Mouse (Mus musculus) liver, embryonic 16.5 days (tissue): ENCODE measurements around the gene Tenm4. TPM values are rescaled to one million over a fixed set of nuclear protein-coding genes. Genes with fewer than 3 reads are reported as not detected.

Source experiments
- ATAC-seq: fragments of 200-750 bp; cut with Nextera tagmentation; 2 replicates; pipeline ENCODE4 v1.8.0; 2017; ENCODE audit warnings: low read depth, mild to moderate bottlenecking, moderate number of reproducible peaks, moderate library complexity
- H3K27ac ChIP-seq: fragments of 300-500 bp; sonication (generic); 2 replicates; pipeline ENCODE4 v1.5.1; 2014; ENCODE audit warnings: mild to moderate bottlenecking, low read length
- H3K27me3 ChIP-seq: fragments of 300-500 bp; sonication (generic); 2 replicates; pipeline ENCODE4 v1.6.1; 2014; ENCODE audit warnings: low read depth, low read length, mixed read lengths; ENCODE audit not compliant: control insufficient read depth, insufficient read depth
- H3K36me3 ChIP-seq: fragments of 300-500 bp; sonication (generic); 2 replicates; pipeline ENCODE4 v1.6.1; 2014; ENCODE audit warnings: mild to moderate bottlenecking; ENCODE audit not compliant: control insufficient read depth, insufficient read depth
- H3K4me1 ChIP-seq: fragments of 300-500 bp; sonication (generic); 2 replicates; pipeline ENCODE4 v1.6.1; 2014; ENCODE audit warnings: low read depth, low read length, mixed read lengths; ENCODE audit not compliant: control insufficient read depth
- H3K4me2 ChIP-seq: fragments of 300-500 bp; sonication (generic); 2 replicates; pipeline ENCODE4 v1.6.1; 2014; ENCODE audit warnings: low read depth, low read length, mixed read lengths
- H3K4me3 ChIP-seq: fragments of 300-500 bp; sonication (generic); 2 replicates; pipeline ENCODE4 v1.5.1; 2014; ENCODE audit warnings: low read depth, mild to moderate bottlenecking, low read length
- H3K9ac ChIP-seq: fragments of 300-500 bp; sonication (generic); 2 replicates; pipeline ENCODE4 v1.6.1; 2014; ENCODE audit warnings: low read depth, low read length
- H3K9me3 ChIP-seq: fragments of 300-500 bp; sonication (generic); replicated peaks from 2 replicates; pipeline ENCODE4 v1.6.1; 2016; ENCODE audit warnings: low read length; ENCODE audit not compliant: control insufficient read depth
- WGBS: fragments of 180-500 bp; shearing (Covaris S2); extraction: QIAGEN DNeasy Blood & Tissue Kit; methylation state at CpG from one replicate; pipeline ENCODE4 v1.1.7; 2014; ENCODE audit not compliant: insufficient replicate concordance; 5-methylcytosine and 5-hydroxymethylcytosine counted together
- polyA plus RNA-seq: library from polyadenylated mRNA; unstranded; fragments of >200 nt; fragmentation: Nextera tagmentation; extraction: Ambion mirVana; gene quantifications from 2 replicates; pipeline ENCODE4 v1.2.1, GENCODE M21; 2015

Gene Tenm4
- polyA plus RNA-seq, 1 experiment from 2014 or later = 2.4 TPM

GRCm38 (mm10) chr7:96519216-96519615, 348.2 kb downstream of the Tenm4 start:
- ATAC-seq = no peak
- H3K4me3 ChIP-seq = no peak overlapping the region
- H3K4me1 ChIP-seq = no peaks in the 10 kb centered on the region
- no peak overlapping the region for H3K27ac ChIP-seq
- no peak overlapping the region for H3K4me2 ChIP-seq
- H3K9me3 ChIP-seq = no peaks in the 10 kb centered on the region
- WGBS = 0% methylated on average over 2 of the region's 2 CpGs
- H3K27me3 ChIP-seq = no peaks in the 10 kb centered on the region
- no peaks in the 10 kb centered on the region for H3K36me3 ChIP-seq
- H3K9ac ChIP-seq = no peak overlapping the region

- Histone ChIP-seq H3K36me3 (no peaks in the 10 kb centered on the region), H3K4me3 (no peak overlapping the region), H3K27me3 (no peaks in the 10 kb centered on the region), H3K9ac (no peak overlapping the region), H3K27ac (no peak overlapping the region), H3K4me2 (no peak overlapping the region), H3K4me1 (no peaks in the 10 kb centered on the region), H3K9me3 (no peaks in the 10 kb centered on the region)
- WGBS = 56% methylated on average over 7 of the region's 7 CpGs
- no peak for ATAC-seq
These were observed 350.9 kb downstream of the Tenm4 start for GRCm38 (mm10) chr7:96521956-96522355.

- H3K36me3 ChIP-seq = no peaks in the 10 kb centered on the region
- H3K9ac ChIP-seq = no peak overlapping the region
- no peak for ATAC-seq
- WGBS = 34% methylated on average over 2 of the region's 2 CpGs
- H3K4me3 ChIP-seq = no peak overlapping the region
- no peaks in the 10 kb centered on the region for H3K27me3 ChIP-seq
- no peaks in the 10 kb centered on the region for H3K9me3 ChIP-seq
- no peak overlapping the region for H3K4me2 ChIP-seq
- H3K4me1 ChIP-seq = no peaks in the 10 kb centered on the region
- no peak overlapping the region for H3K27ac ChIP-seq
These were observed 352.6 kb downstream of the Tenm4 start for GRCm38 (mm10) chr7:96523673-96524072.

- H3K36me3 ChIP-seq = no peaks in the 10 kb centered on the region
- no peak overlapping the region for H3K4me2 ChIP-seq
- no peak overlapping the region for H3K4me3 ChIP-seq
- H3K27me3 ChIP-seq = no peaks in the 10 kb centered on the region
- no peak overlapping the region for H3K9ac ChIP-seq
- no peaks in the 10 kb centered on the region for H3K4me1 ChIP-seq
- no peaks in the 10 kb centered on the region for H3K9me3 ChIP-seq
- no peak for ATAC-seq
- WGBS = 41% methylated on average over 8 of the region's 8 CpGs
- H3K27ac ChIP-seq = no peak overlapping the region
These were observed 353.6 kb downstream of the Tenm4 start for GRCm38 (mm10) chr7:96524486-96525205.

GRCm38 (mm10) chr7:96525344-96525743, 354.3 kb downstream of the Tenm4 start:
- no peak for ATAC-seq
- H3K4me2 ChIP-seq = no peak overlapping the region
- H3K27me3 ChIP-seq = no peaks in the 10 kb centered on the region
- H3K9me3 ChIP-seq = no peaks in the 10 kb centered on the region
- WGBS = 53% methylated on average over 1 of the region's 1 CpGs
- H3K9ac ChIP-seq = no peak overlapping the region
- H3K27ac ChIP-seq = no peak overlapping the region
- H3K4me3 ChIP-seq = no peak overlapping the region
- no peaks in the 10 kb centered on the region for H3K36me3 ChIP-seq
- H3K4me1 ChIP-seq = no peaks in the 10 kb centered on the region

- Histone ChIP-seq H3K27me3 (no peaks in the 10 kb centered on the region), H3K9ac (no peak overlapping the region), H3K4me2 (no peak overlapping the region), H3K36me3 (no peaks in the 10 kb centered on the region), H3K9me3 (no peaks in the 10 kb centered on the region), H3K4me1 (no peaks in the 10 kb centered on the region), H3K27ac (no peak overlapping the region), H3K4me3 (no peak overlapping the region)
- no peak for ATAC-seq
- 54% methylated on average over 10 of the region's 10 CpGs for WGBS
These were observed 359.8 kb downstream of the Tenm4 start for GRCm38 (mm10) chr7:96530571-96531426.

- H3K27ac ChIP-seq = no peak overlapping the region
- H3K27me3 ChIP-seq = no peaks in the 10 kb centered on the region
- H3K9me3 ChIP-seq = no peaks in the 10 kb centered on the region
- H3K36me3 ChIP-seq = no peaks in the 10 kb centered on the region
- WGBS = 42% methylated on average over 5 of the region's 5 CpGs
- no peak overlapping the region for H3K4me3 ChIP-seq
- no peaks in the 10 kb centered on the region for H3K4me1 ChIP-seq
- no peak for ATAC-seq
- no peak overlapping the region for H3K9ac ChIP-seq
- H3K4me2 ChIP-seq = no peak overlapping the region
These were observed 361.1 kb downstream of the Tenm4 start for GRCm38 (mm10) chr7:96531954-96532737.

DNA sequence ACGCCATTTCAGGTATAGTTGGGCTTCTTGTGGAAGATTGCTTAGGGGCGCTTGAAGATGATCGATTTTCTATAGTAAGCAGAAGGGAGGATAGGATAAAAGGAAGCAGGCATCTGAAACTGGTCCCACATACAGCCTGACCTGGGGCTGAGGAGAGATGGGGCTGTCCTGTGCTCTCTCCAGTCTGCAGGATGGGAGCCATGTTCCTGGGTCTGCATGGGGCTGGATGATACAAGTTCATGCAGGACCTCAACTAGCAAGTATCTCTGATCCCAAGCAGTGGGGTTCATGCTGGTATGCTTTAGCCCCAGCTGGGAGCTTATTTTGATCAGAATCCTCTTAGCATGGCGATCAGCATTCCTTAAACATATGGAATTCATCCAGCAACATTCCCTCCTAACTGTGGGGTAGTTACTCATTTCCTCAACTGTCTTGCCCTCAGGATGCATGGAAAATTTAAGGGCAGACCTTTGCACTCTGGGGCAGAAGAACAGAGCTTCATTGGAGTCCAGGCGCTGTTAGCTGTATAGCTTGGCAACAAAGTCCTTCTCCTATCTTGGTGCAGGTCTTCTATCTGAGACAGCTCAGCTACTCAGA, 361.9 kb downstream of the Tenm4 start:
- no peak overlapping the region for H3K4me2 ChIP-seq
- no peak overlapping the region for H3K27ac ChIP-seq
- H3K27me3 ChIP-seq = no peaks in the 10 kb centered on the region
- 60% methylated on average over 5 of the region's 5 CpGs for WGBS
- no peaks in the 10 kb centered on the region for H3K36me3 ChIP-seq
- no peaks in the 10 kb centered on the region for H3K4me1 ChIP-seq
- H3K9ac ChIP-seq = no peak overlapping the region
- no peak for ATAC-seq
- no peaks in the 10 kb centered on the region for H3K9me3 ChIP-seq
- H3K4me3 ChIP-seq = no peak overlapping the region
